Mouse (Mus musculus): ENCODE measurements around the gene Adgrf1. TPM values are rescaled to one million over a fixed set of nuclear protein-coding genes. Genes with fewer than 3 reads are reported as not detected.
"Not testable (repeated sequence)": the region's sequence is repeated elsewhere in the genome, so short reads cannot be mapped to it uniquely, and the experiment has no call there.

Adgrf1 gene
- polyA plus RNA-seq, 1 experiment, result 0.04 TPM

GRCm38 (mm10) chr17:43337643-43338042 lies 67.5 kb downstream of the Adgrf1 start:
- H3K4me1 ChIP-seq (replicated peaks; ENCODE audit: control insufficient read depth, insufficient read depth, low read length), result no peaks in the 10 kb centered on the region
- no peaks in the 10 kb centered on the region for H3K27me3 ChIP-seq (ENCODE audit: control insufficient read depth, insufficient read depth, low read length)
- H3K4me3 ChIP-seq (ENCODE audit: control insufficient read depth, insufficient read depth, low read length), result no peak overlapping the region
- TF ChIP-seq CTCF (IDR thresholded peaks at IDR 0.05; ENCODE audit: borderline replicate concordance, control insufficient read depth, extremely low read depth, insufficient read depth, low read length, poor library complexity), result no peak
- no peak for TF ChIP-seq POLR2A (IDR thresholded peaks at IDR 0.05; ENCODE audit: control insufficient read depth, extremely low read depth, insufficient read depth, low read length, poor library complexity)
- no peak overlapping the region for H3K27ac ChIP-seq (ENCODE audit: control insufficient read depth, insufficient read depth, low read length)
- no peak for DNase-seq
- no peaks in the 10 kb centered on the region for H3K36me3 ChIP-seq (ENCODE audit: control insufficient read depth, insufficient read depth, low read length)
- WGBS, result 83% methylated on average over 2 of the region's 2 CpGs

- 74% methylated on average over 3 of the region's 3 CpGs for WGBS
- H3K4me1 ChIP-seq (replicated peaks; ENCODE audit: control insufficient read depth, insufficient read depth, low read length), result no peaks in the 10 kb centered on the region
- DNase-seq, result no peak
- no peak overlapping the region for H3K4me3 ChIP-seq (ENCODE audit: control insufficient read depth, insufficient read depth, low read length)
- H3K36me3 ChIP-seq (ENCODE audit: control insufficient read depth, insufficient read depth, low read length), result no peaks in the 10 kb centered on the region
- H3K27ac ChIP-seq (ENCODE audit: control insufficient read depth, insufficient read depth, low read length), result no peak overlapping the region
- TF ChIP-seq POLR2A (IDR thresholded peaks at IDR 0.05; ENCODE audit: control insufficient read depth, extremely low read depth, insufficient read depth, low read length, poor library complexity) (no peak), CTCF (IDR thresholded peaks at IDR 0.05; ENCODE audit: borderline replicate concordance, control insufficient read depth, extremely low read depth, insufficient read depth, low read length, poor library complexity) (no peak)
- H3K27me3 ChIP-seq (ENCODE audit: control insufficient read depth, insufficient read depth, low read length), result no peaks in the 10 kb centered on the region
These were observed 68.2 kb downstream of the Adgrf1 start for GRCm38 (mm10) chr17:43338279-43338678.

GRCm38 (mm10) chr17:43346499-43346898 lies 76.4 kb downstream of the Adgrf1 start:
- not testable (repeated sequence) for H3K36me3 ChIP-seq (ENCODE audit: control insufficient read depth, insufficient read depth, low read length); DNase-seq; H3K27me3 ChIP-seq (ENCODE audit: control insufficient read depth, insufficient read depth, low read length); H3K4me3 ChIP-seq (ENCODE audit: control insufficient read depth, insufficient read depth, low read length); H3K4me1 ChIP-seq (replicated peaks; ENCODE audit: control insufficient read depth, insufficient read depth, low read length); H3K27ac ChIP-seq (ENCODE audit: control insufficient read depth, insufficient read depth, low read length)
- WGBS, result 96% methylated on average over 2 of the region's 2 CpGs

GRCm38 (mm10) chr17:43357902-43358539 lies 87.9 kb downstream of the Adgrf1 start:
- TF ChIP-seq POLR2A (IDR thresholded peaks at IDR 0.05; ENCODE audit: control insufficient read depth, extremely low read depth, insufficient read depth, low read length, poor library complexity) (no peak), CTCF (IDR thresholded peaks at IDR 0.05; ENCODE audit: borderline replicate concordance, control insufficient read depth, extremely low read depth, insufficient read depth, low read length, poor library complexity) (no peak)
- 54% methylated on average over 9 of the region's 9 CpGs for WGBS
- no peaks in the 10 kb centered on the region for H3K36me3 ChIP-seq (ENCODE audit: control insufficient read depth, insufficient read depth, low read length)
- H3K4me3 ChIP-seq (ENCODE audit: control insufficient read depth, insufficient read depth, low read length), result no peak overlapping the region
- DNase-seq, result no peak
- H3K27me3 ChIP-seq (ENCODE audit: control insufficient read depth, insufficient read depth, low read length), result no peaks in the 10 kb centered on the region
- no peaks in the 10 kb centered on the region for H3K4me1 ChIP-seq (replicated peaks; ENCODE audit: control insufficient read depth, insufficient read depth, low read length)
- H3K27ac ChIP-seq (ENCODE audit: control insufficient read depth, insufficient read depth, low read length), result no peak overlapping the region

GRCm38 (mm10) chr17:43359826-43360619 lies 89.9 kb downstream of the Adgrf1 start, which contains the start of gene Adgrf5:
TSS of gene Adgrf5 (plus strand) at chr17:43360451.
- Histone ChIP-seq H3K4me1 (replicated peaks; ENCODE audit: control insufficient read depth, insufficient read depth, low read length) (no peaks in the 10 kb centered on the region), H3K4me3 (ENCODE audit: control insufficient read depth, insufficient read depth, low read length) (no peak within 1 kb of the TSS), H3K27ac (ENCODE audit: control insufficient read depth, insufficient read depth, low read length) (no peak within 1 kb of the TSS), H3K36me3 (ENCODE audit: control insufficient read depth, insufficient read depth, low read length) (no peaks in the 10 kb centered on the region), H3K27me3 (ENCODE audit: control insufficient read depth, insufficient read depth, low read length) (no peaks in the 10 kb centered on the region)
- 16% methylated on average over 16 of the region's 16 CpGs for WGBS
- DNase-seq, result no peak
- TF ChIP-seq POLR2A (IDR thresholded peaks at IDR 0.05; ENCODE audit: control insufficient read depth, extremely low read depth, insufficient read depth, low read length, poor library complexity), result no peak
- TF ChIP-seq CTCF (IDR thresholded peaks at IDR 0.05; ENCODE audit: borderline replicate concordance, control insufficient read depth, extremely low read depth, insufficient read depth, low read length, poor library complexity), result no peak

GRCm38 (mm10) chr17:43361021-43361420 lies 90.9 kb downstream of the Adgrf1 start:
- TF ChIP-seq CTCF (IDR thresholded peaks at IDR 0.05; ENCODE audit: borderline replicate concordance, control insufficient read depth, extremely low read depth, insufficient read depth, low read length, poor library complexity) (no peak), POLR2A (IDR thresholded peaks at IDR 0.05; ENCODE audit: control insufficient read depth, extremely low read depth, insufficient read depth, low read length, poor library complexity) (no peak)
- Histone ChIP-seq H3K4me1 (replicated peaks; ENCODE audit: control insufficient read depth, insufficient read depth, low read length) (no peaks in the 10 kb centered on the region), H3K36me3 (ENCODE audit: control insufficient read depth, insufficient read depth, low read length) (no peaks in the 10 kb centered on the region), H3K4me3 (ENCODE audit: control insufficient read depth, insufficient read depth, low read length) (no peak overlapping the region), H3K27me3 (ENCODE audit: control insufficient read depth, insufficient read depth, low read length) (no peaks in the 10 kb centered on the region), H3K27ac (ENCODE audit: control insufficient read depth, insufficient read depth, low read length) (no peak overlapping the region)
- DNase-seq, result no peak
- 42% methylated on average over 11 of the region's 11 CpGs for WGBS
